Mouse (Mus musculus): ENCODE data around the gene Zfp503. TPM values are rescaled to one million over a fixed set of nuclear protein-coding genes. Genes with fewer than 3 reads are reported as not detected.

Zfp503 gene
- total RNA-seq, 2 experiments from 2014 or later: 1.5 to 2.1 TPM

- no peak for DNase-seq (ENCODE audit: low spot score)
- intact Hi-C loops (cut with DNase I): no loop called here
These were observed 4.9 kb upstream of the Zfp503 start for GRCm38 (mm10) chr14:21994061-21994990.

DNA sequence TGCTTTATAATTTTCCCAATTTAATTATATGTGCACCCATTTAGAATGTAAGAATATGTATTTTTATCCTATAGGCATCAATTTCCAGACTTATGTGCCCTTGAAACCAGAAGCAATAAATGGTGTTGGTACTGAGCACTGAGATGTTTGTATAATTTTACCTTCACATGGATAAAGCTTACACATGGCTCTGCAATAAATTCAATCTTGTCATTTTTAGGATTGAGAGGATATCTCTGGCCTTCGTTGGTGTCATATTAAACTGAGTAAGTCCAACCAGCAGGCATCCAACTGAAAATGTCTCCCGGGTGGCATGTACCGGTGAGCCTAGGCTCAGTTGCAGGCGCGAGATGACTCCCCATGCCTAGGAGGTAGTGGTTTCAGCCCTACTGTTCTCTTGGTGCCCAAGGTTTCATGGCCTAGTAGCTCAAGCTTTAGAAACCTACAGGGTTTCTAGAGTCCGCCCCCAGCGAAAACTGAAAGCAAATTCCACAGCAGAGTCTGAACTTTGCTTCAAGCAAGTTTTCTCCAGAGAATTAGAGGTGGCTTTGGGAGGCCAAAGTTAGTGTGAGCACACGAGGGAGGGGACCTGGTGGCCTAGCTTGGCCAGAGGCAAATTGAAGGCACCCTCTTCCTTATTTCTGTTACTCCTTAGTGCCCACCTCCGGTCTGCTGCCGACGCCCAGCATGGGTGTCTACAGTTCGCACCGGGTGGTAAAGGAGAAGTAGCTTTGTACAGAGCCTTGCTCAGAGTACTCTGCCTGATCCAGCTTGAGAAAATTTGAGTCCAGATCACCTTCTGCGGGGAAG lies 4.1 kb upstream of the Zfp503 start:
- DNase-seq (ENCODE audit: low spot score): no peak
- intact Hi-C loops (cut with DNase I): no loop called here

GRCm38 (mm10) chr14:21992321-21992885 lies 3.0 kb upstream of the Zfp503 start:
- intact Hi-C loops (cut with DNase I): no loop called here
- DNase-seq (ENCODE audit: low spot score): no peak

DNA sequence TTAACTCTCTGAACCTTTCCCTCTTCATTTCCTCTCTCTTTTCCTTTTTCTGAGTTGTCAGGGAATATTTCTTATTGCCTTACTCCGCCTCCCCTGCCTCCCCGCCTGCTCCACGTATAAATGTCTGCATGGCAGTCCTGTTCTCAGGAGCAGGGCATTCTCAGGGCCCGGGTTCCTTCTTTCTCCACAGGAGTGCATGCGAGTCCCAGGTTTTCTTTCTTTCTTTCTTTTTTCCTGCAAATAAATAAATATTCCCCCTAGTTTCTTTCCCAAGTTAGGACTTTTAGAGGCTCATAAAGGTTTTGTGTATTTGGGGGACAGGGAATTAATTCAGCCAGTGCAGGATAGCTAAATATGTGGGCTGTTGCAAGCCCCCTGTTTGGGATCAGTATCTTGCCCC lies 2.5 kb upstream of the Zfp503 start:
- intact Hi-C loops (cut with DNase I): no loop called here
- no peak for DNase-seq (ENCODE audit: low spot score)

DNA sequence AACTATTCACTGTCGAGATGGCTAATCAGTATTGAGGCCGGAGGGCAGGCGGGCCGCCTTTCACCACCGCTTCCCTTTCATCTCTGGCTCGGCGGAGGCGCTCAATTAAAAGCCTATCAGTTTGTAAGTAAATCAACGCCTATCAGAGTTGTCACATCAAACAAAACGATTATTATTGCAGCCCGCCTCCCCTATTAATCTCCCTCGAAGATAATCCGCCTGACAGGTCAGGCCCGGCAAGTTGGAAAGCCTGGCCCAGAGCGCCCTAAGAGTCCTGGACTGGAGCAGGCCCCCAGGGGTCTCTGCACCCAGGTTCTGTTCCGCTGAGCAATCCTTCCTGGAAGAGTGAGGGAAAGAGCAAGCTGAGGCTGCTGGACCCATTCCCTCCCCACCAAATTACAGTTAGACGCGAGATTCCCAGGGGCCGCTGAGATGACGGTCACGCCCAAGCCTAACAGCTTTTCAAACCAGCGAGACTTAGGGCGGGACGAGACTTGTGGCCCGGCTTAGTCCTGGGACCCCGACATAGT lies 1.9 kb upstream of the Zfp503 start:
- peak; percentile 2 for DNase-seq (ENCODE audit: low spot score)
- intact Hi-C loops (cut with DNase I): no loop called here

- intact Hi-C loops (cut with DNase I): no loop called here
- DNase-seq (ENCODE audit: low spot score): no peak
These were observed 1.1 kb upstream of the Zfp503 start for GRCm38 (mm10) chr14:21990321-21991021.

GRCm38 (mm10) chr14:21988577-21989290 lies 667 bp downstream of the Zfp503 start:
- DNase-seq (ENCODE audit: low spot score): no peak
- intact Hi-C loops (cut with DNase I): loop anchor here (1.0 to 10.0 kb wide), 6 partner anchors 34 to 1536 kb away; no protein-coding TSS in a partner anchor

DNA sequence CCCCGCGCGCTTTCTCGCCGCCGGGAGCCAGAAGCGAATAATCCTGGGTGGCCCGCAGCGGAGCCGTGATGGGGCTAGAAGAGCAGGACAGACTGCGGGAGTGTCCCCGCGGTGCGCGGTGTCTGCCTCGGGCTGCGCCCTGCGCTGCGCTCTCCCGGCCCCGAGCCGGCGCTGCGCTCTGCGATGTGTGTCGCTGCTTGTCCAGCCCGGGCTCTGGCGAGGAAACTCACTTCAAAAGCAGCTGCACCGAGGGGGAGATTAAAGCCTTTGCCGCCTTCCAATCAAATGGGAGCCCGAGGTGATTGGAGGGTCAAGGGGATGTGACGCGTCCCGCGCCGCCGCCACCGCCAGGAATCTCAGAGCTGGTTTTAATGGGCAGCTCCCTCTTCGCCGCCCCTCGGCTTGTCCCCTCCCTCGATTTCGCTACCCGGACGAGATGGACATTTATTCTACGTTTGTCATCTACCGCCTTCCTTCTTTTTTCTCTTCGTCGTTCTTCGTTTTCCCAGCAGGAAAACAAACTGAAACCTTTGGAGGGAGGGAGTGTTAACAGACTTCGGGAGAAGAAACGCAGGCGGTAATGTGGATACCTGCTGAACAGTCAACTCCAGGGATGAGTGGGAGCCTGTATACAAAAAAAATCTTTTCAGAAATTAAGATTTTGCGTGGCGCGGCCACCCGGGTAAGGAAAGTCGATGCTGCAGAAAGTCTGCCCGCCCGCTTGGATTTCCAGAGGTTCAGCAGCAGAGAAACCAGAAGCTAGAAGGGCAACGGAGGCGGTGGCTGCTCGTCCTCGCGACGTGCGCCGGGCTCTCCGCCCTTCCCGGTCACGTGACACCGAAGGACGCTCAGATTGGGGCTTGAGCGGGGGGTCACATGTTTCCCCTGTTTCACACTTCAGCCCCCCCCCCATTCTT lies 1.5 kb downstream of the Zfp503 start:
- DNase-seq (ENCODE audit: low spot score): peak; percentile 97
- intact Hi-C loops (cut with DNase I): loop anchor here (5.0 to 10.0 kb wide), 5 partner anchors 34 to 1537 kb away; no protein-coding TSS in a partner anchor

GRCm38 (mm10) chr14:21986733-21987659 lies 2.4 kb downstream of the Zfp503 start:
- no peak for DNase-seq (ENCODE audit: low spot score)
- intact Hi-C loops (cut with DNase I): loop anchor here (1.0 to 10.0 kb wide), 6 partner anchors 35 to 1538 kb away; no protein-coding TSS in a partner anchor

GRCm38 (mm10) chr14:21985981-21986732 lies 3.2 kb downstream of the Zfp503 start:
- intact Hi-C loops (cut with DNase I): loop anchor here (1.0 to 10.0 kb wide), 6 partner anchors 36 to 1539 kb away; no protein-coding TSS in a partner anchor

DNA sequence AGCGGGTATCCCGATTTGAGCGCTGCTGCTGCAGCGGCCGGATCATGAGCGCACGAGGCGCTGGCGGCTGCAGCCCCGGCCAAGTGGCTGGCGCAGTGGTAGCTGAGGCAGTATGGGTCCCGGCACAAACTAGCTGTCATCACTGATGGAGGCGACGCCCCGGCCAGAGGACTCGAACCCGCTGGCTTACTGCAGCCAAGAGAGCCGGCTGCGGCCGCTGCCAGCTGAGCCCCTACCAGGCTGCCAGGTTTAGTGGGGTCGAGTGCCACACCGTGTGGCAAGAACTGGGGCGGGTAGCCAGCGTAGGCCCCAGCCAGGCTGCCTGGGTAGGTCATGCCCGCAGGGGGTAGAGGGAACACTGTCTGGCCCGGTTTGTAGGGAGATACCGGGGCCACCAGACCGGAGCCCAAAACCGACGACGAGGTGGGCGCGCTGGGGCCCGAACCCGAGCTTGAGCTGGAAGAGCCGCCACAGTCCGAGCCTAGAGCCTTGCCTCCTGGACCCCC lies 3.9 kb downstream of the Zfp503 start:
- no peak for DNase-seq (ENCODE audit: low spot score)
- intact Hi-C loops (cut with DNase I): loop anchor here (5.0 to 10.0 kb wide), 5 partner anchors 37 to 1539 kb away; no protein-coding TSS in a partner anchor

More at GRCm38 (mm10) chr14:21985981-21986732, 3.2 kb downstream of the Zfp503 start:
- peak; percentile 77 for DNase-seq (ENCODE audit: low spot score)

DNA sequence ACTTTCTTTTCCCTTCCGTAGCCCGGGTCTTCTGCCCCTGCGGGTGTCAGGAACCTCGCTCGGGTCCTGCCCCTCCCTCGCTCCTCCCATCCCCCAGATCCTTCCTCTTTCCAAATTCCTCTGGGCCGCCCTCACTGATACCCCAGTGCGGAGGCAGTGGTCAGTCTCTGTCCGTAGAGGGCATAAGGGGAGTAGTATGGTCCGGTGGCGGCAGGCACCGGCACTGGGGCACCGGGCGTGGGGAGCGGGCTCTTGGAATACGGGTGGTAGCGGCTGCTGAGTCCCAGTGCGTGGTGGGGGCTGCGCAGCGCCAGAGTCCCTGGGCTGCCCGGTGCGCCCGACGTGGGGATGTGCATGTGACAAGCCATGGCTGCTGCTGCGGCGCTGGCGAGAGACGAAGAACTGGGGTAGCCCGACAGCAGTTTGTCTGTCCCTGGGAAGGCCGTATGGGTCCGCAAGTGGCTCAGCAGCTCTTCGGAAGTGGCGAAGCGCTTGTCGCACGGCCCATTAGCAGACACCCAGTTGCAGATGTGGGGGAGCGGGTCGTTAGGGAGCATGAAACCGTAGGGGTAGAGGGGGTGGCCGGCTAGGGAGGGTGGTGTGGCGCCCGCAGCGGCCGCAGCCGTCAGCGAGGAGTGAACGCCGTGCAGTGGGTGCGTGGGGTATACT lies 4.5 kb downstream of the Zfp503 start:
- DNase-seq (ENCODE audit: low spot score): no peak
- intact Hi-C loops (cut with DNase I): loop anchor here (5.0 to 10.0 kb wide), 8 partner anchors 37 to 1540 kb away; no protein-coding TSS in a partner anchor

- intact Hi-C loops (cut with DNase I): loop anchor here (5.0 to 10.0 kb wide), 5 partner anchors 82 to 1541 kb away; no protein-coding TSS in a partner anchor
- no peak for DNase-seq (ENCODE audit: low spot score)
These were observed 5.3 kb downstream of the Zfp503 start for GRCm38 (mm10) chr14:21983950-21984730.

DNA sequence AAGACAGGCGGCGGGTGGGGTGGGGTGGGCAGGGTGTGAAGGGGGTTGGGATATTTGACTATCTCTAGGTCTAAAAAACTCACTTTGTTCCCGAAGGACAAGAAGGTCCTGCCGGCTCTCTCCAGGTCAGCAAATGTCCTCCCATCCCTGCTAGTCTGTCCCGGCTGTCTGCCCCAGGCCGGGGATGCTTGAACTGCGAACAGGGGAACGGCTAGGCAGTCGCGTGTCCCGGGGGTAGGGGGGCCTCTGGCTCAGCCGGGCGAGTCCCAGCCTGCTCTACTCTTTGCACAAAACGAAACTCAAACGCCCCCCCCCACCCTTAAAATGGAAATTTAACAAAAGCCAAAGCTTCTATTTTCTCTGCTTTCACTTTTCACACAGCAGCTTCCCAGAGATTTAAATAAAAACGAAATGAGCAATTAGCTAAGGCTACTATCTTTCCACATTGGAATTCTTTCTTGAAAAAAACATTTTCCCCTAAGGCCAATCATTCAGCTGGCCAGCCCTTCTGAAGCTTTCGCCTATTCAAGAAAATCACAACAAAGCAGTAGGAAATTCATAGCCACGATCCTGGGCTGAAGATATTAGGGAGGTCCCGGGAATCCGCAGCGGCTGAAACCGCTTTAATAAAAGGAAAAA lies 6.0 kb downstream of the Zfp503 start:
- peak; percentile 9 for DNase-seq (ENCODE audit: low spot score)

More for the DNA sequence above, 6.0 kb downstream of the Zfp503 start:
- intact Hi-C loops (cut with DNase I): loop anchor here (5.0 to 10.0 kb wide), 5 partner anchors 81 to 1541 kb away; no protein-coding TSS in a partner anchor

All from heart, postnatal 25 days (tissue).